Mouse (Mus musculus) neural tube, embryonic 13.5 days (tissue): ENCODE data around the gene Rbbp4. TPM values are rescaled to one million over a fixed set of nuclear protein-coding genes. Genes with fewer than 3 reads are reported as not detected.

ENCODE experiments used
- ATAC-seq: fragments of 200-750 bp; cut with Nextera tagmentation; 2 replicates; pipeline ENCODE4 v1.8.0; 2017; ENCODE audit warnings: low read depth, mild to moderate bottlenecking, moderate TSS enrichment, moderate library complexity
- H3K27ac ChIP-seq: fragments of 300-500 bp; sonication (generic); replicated peaks from 2 replicates; pipeline ENCODE4 v1.5.1; 2015; ENCODE audit warnings: moderate library complexity, mild to moderate bottlenecking, inconsistent platforms
- H3K27me3 ChIP-seq: fragments of 300-500 bp; sonication (generic); 2 replicates; pipeline ENCODE4 v1.6.1; 2015; ENCODE audit warnings: mild to moderate bottlenecking, inconsistent platforms
- H3K36me3 ChIP-seq: fragments of 300-500 bp; sonication (generic); 2 replicates; pipeline ENCODE4 v1.6.1; 2015; ENCODE audit warnings: mild to moderate bottlenecking, inconsistent platforms
- H3K4me1 ChIP-seq: fragments of 300-500 bp; sonication (generic); replicated peaks from 2 replicates; pipeline ENCODE4 v1.6.1; 2015; ENCODE audit warnings: inconsistent platforms
- H3K4me2 ChIP-seq: fragments of 300-500 bp; sonication (generic); 2 replicates; pipeline ENCODE4 v1.6.1; 2015; ENCODE audit warnings: inconsistent platforms, mild to moderate bottlenecking, moderate library complexity
- H3K4me3 ChIP-seq: fragments of 300-500 bp; sonication (generic); 2 replicates; pipeline ENCODE4 v1.5.1; 2015; ENCODE audit warnings: mild to moderate bottlenecking, inconsistent platforms
- H3K9ac ChIP-seq: fragments of 300-500 bp; sonication (generic); 2 replicates; pipeline ENCODE4 v1.6.1; 2015; ENCODE audit warnings: moderate library complexity, mild to moderate bottlenecking, inconsistent platforms
- H3K9me3 ChIP-seq: fragments of 300-500 bp; sonication (generic); 2 replicates; pipeline ENCODE4 v1.6.1; 2016; ENCODE audit warnings: inconsistent platforms
- WGBS: fragments of 180-500 bp; shearing (Covaris S2); methylation state at CpG from one replicate; pipeline ENCODE4 v1.1.7; 2015; 5-methylcytosine and 5-hydroxymethylcytosine counted together
- polyA plus RNA-seq: library from polyadenylated mRNA; unstranded; fragments of >200 nt; fragmentation: Nextera tagmentation; extraction: Ambion mirVana; gene quantifications from 2 replicates; pipeline ENCODE4 v1.2.1, GENCODE M21; 2015

Rbbp4 gene
- polyA plus RNA-seq, 1 experiment from 2014 or later: 344 TPM

GRCm38 (mm10) chr4:129320876-129321275, 14.3 kb downstream of the Rbbp4 start:
- no peaks in the 10 kb centered on the region for H3K4me1 ChIP-seq
- no peak overlapping the region for H3K4me2 ChIP-seq
- H3K9me3 ChIP-seq: no peaks in the 10 kb centered on the region
- H3K27me3 ChIP-seq: no peaks in the 10 kb centered on the region
- H3K4me3 ChIP-seq: no peak overlapping the region
- 91% methylated on average over 1 of the region's 1 CpGs for WGBS
- no peak overlapping the region for H3K9ac ChIP-seq
- H3K27ac ChIP-seq: no peak overlapping the region
- no peak for ATAC-seq
- peaks cover 75% of the 10 kb centered on the region for H3K36me3 ChIP-seq

- no peak overlapping the region for H3K4me2 ChIP-seq
- H3K4me1 ChIP-seq: no peaks in the 10 kb centered on the region
- ATAC-seq: no peak
- H3K9ac ChIP-seq: no peak overlapping the region
- peaks cover 91% of the 10 kb centered on the region for H3K36me3 ChIP-seq
- H3K9me3 ChIP-seq: no peaks in the 10 kb centered on the region
- H3K27ac ChIP-seq: no peak overlapping the region
- 91% methylated on average over 3 of the region's 3 CpGs for WGBS
- H3K27me3 ChIP-seq: no peaks in the 10 kb centered on the region
- no peak overlapping the region for H3K4me3 ChIP-seq
These were observed 21.3 kb downstream of the Rbbp4 start for GRCm38 (mm10) chr4:129313886-129314285.

GRCm38 (mm10) chr4:129307936-129308335, 27.2 kb downstream of the Rbbp4 start:
- Histone ChIP-seq H3K4me3 (no peak overlapping the region), H3K9ac (no peak overlapping the region), H3K9me3 (no peaks in the 10 kb centered on the region), H3K27ac (no peak overlapping the region), H3K4me1 (no peaks in the 10 kb centered on the region), H3K36me3 (peaks cover 69% of the 10 kb centered on the region), H3K4me2 (no peak overlapping the region), H3K27me3 (no peaks in the 10 kb centered on the region)
- 98% methylated on average over 1 of the region's 1 CpGs for WGBS
- ATAC-seq: no peak

- Histone ChIP-seq H3K27ac (no peak overlapping the region), H3K36me3 (peaks cover 39% of the 10 kb centered on the region), H3K4me2 (no peak overlapping the region), H3K27me3 (no peaks in the 10 kb centered on the region), H3K4me1 (0 out of 2 replicates have a peak, but pooled peaks cover 2% of the 10 kb centered on the region), H3K9ac (no peak overlapping the region), H3K9me3 (no peaks in the 10 kb centered on the region), H3K4me3 (no peak overlapping the region)
- no peak for ATAC-seq
- whole genome bisulfite sequencing: 81% methylated on average over 1 of the region's 1 CpGs
These were observed 30.9 kb downstream of the Rbbp4 start for GRCm38 (mm10) chr4:129304306-129304705.

- Histone ChIP-seq H3K4me3 (no peak overlapping the region), H3K27me3 (no peaks in the 10 kb centered on the region), H3K4me2 (no peak overlapping the region), H3K36me3 (peaks cover 34% of the 10 kb centered on the region), H3K9ac (no peak overlapping the region), H3K27ac (no peak overlapping the region), H3K4me1 (0 out of 2 replicates have a peak, but pooled peaks cover 4% of the 10 kb centered on the region), H3K9me3 (no peaks in the 10 kb centered on the region)
- WGBS: 89% methylated on average over 9 of the region's 9 CpGs
- peak; percentile 27; the same call in 1 of the 2 replicates for ATAC-seq
These were observed 31.4 kb downstream of the Rbbp4 start for GRCm38 (mm10) chr4:129303816-129304215.

GRCm38 (mm10) chr4:129303401-129303800, 31.8 kb downstream of the Rbbp4 start:
- H3K27ac ChIP-seq: no peak overlapping the region
- no peak for ATAC-seq
- 63% methylated on average over 5 of the region's 5 CpGs for WGBS
- no peak overlapping the region for H3K4me3 ChIP-seq
- 0 out of 2 replicates have a peak, but pooled peaks cover 4% of the 10 kb centered on the region for H3K4me1 ChIP-seq
- no peak overlapping the region for H3K9ac ChIP-seq
- peaks cover 30% of the 10 kb centered on the region for H3K36me3 ChIP-seq
- no peak overlapping the region for H3K4me2 ChIP-seq
- H3K27me3 ChIP-seq: no peaks in the 10 kb centered on the region
- no peaks in the 10 kb centered on the region for H3K9me3 ChIP-seq

- Histone ChIP-seq H3K4me2 (no peak overlapping the region), H3K27ac (no peak overlapping the region), H3K27me3 (no peaks in the 10 kb centered on the region), H3K9ac (no peak overlapping the region), H3K4me1 (0 out of 2 replicates have a peak, but pooled peaks cover 4% of the 10 kb centered on the region), H3K9me3 (no peaks in the 10 kb centered on the region), H3K4me3 (no peak overlapping the region), H3K36me3 (no peaks in the 10 kb centered on the region)
- no peak for ATAC-seq
- 59% methylated on average over 10 of the region's 10 CpGs for WGBS
These were observed 36.0 kb downstream of the Rbbp4 start for GRCm38 (mm10) chr4:129299121-129299520.

GRCm38 (mm10) chr4:129297724-129298123, 37.4 kb downstream of the Rbbp4 start:
- no peaks in the 10 kb centered on the region for H3K27me3 ChIP-seq
- no peak overlapping the region for H3K9ac ChIP-seq
- H3K27ac ChIP-seq: no peak overlapping the region
- no peaks in the 10 kb centered on the region for H3K36me3 ChIP-seq
- H3K9me3 ChIP-seq: no peaks in the 10 kb centered on the region
- 0 out of 2 replicates have a peak, but pooled peaks cover 4% of the 10 kb centered on the region for H3K4me1 ChIP-seq
- H3K4me2 ChIP-seq: no peak overlapping the region
- no peak overlapping the region for H3K4me3 ChIP-seq
- ATAC-seq: no peak
- WGBS: 92% methylated on average over 4 of the region's 4 CpGs

- Histone ChIP-seq H3K36me3 (no peaks in the 10 kb centered on the region), H3K4me1 (0 out of 2 replicates have a peak, but pooled peaks cover 4% of the 10 kb centered on the region), H3K4me2 (no peak overlapping the region), H3K9me3 (no peaks in the 10 kb centered on the region), H3K4me3 (no peak overlapping the region), H3K9ac (no peak overlapping the region), H3K27ac (no peak overlapping the region), H3K27me3 (no peaks in the 10 kb centered on the region)
- no peak for ATAC-seq
- WGBS: 92% methylated on average over 7 of the region's 7 CpGs
These were observed 39.1 kb downstream of the Rbbp4 start for GRCm38 (mm10) chr4:129296066-129296465.

GRCm38 (mm10) chr4:129295188-129295587, 40.0 kb downstream of the Rbbp4 start:
- no peak for ATAC-seq
- H3K9ac ChIP-seq: no peak overlapping the region
- H3K4me1 ChIP-seq: 0 out of 2 replicates have a peak, but pooled peaks cover 4% of the 10 kb centered on the region
- no peak overlapping the region for H3K27ac ChIP-seq
- no peaks in the 10 kb centered on the region for H3K27me3 ChIP-seq
- WGBS: 89% methylated on average over 2 of the region's 2 CpGs
- no peaks in the 10 kb centered on the region for H3K36me3 ChIP-seq
- no peak overlapping the region for H3K4me3 ChIP-seq
- H3K9me3 ChIP-seq: no peaks in the 10 kb centered on the region
- H3K4me2 ChIP-seq: no peak overlapping the region

- no peak overlapping the region for H3K4me3 ChIP-seq
- no peaks in the 10 kb centered on the region for H3K36me3 ChIP-seq
- ATAC-seq: no peak
- no peaks in the 10 kb centered on the region for H3K4me1 ChIP-seq
- H3K9ac ChIP-seq: no peak overlapping the region
- H3K27ac ChIP-seq: no peak overlapping the region
- H3K27me3 ChIP-seq: no peaks in the 10 kb centered on the region
- no peaks in the 10 kb centered on the region for H3K9me3 ChIP-seq
- H3K4me2 ChIP-seq: no peak overlapping the region
- WGBS: 42% methylated on average over 16 of the region's 16 CpGs
These were observed 41.5 kb downstream of the Rbbp4 start for GRCm38 (mm10) chr4:129293702-129294101.

GRCm38 (mm10) chr4:129292831-129293230, 42.3 kb downstream of the Rbbp4 start:
- WGBS: 60% methylated on average over 7 of the region's 7 CpGs
- Histone ChIP-seq H3K27ac (no peak overlapping the region), H3K4me1 (peaks cover 5% of the 10 kb centered on the region), H3K9me3 (no peaks in the 10 kb centered on the region), H3K9ac (no peak overlapping the region), H3K4me3 (no peak overlapping the region), H3K36me3 (no peaks in the 10 kb centered on the region), H3K4me2 (no peak overlapping the region), H3K27me3 (peaks cover 6% of the 10 kb centered on the region; the same call in 1 of the 2 replicates)
- no peak for ATAC-seq

GRCm38 (mm10) chr4:129289671-129290070, 45.5 kb downstream of the Rbbp4 start:
- WGBS: 91% methylated on average over 8 of the region's 8 CpGs

More at GRCm38 (mm10) chr4:129289671-129290070, 45.5 kb downstream of the Rbbp4 start:
- no peak overlapping the region for H3K4me2 ChIP-seq
- no peaks in the 10 kb centered on the region for H3K9me3 ChIP-seq
- H3K4me1 ChIP-seq: peaks cover 27% of the 10 kb centered on the region
- ATAC-seq: no peak
- no peak overlapping the region for H3K4me3 ChIP-seq
- H3K36me3 ChIP-seq: no peaks in the 10 kb centered on the region
- H3K27me3 ChIP-seq: peaks cover 21% of the 10 kb centered on the region
- no peak overlapping the region for H3K27ac ChIP-seq
- no peak overlapping the region for H3K9ac ChIP-seq
